Mouse (Mus musculus): ENCODE measurements at regions not wholly inside any gene's neighbourhood (a gene's known extent, or its start where the extent isn't known, plus 50 kb on each side); places are given as distances from the start of the nearest gene placed in this dataset. TPM values are rescaled to one million over a fixed set of nuclear protein-coding genes. Genes with fewer than 3 reads are reported as not detected.

DNA sequence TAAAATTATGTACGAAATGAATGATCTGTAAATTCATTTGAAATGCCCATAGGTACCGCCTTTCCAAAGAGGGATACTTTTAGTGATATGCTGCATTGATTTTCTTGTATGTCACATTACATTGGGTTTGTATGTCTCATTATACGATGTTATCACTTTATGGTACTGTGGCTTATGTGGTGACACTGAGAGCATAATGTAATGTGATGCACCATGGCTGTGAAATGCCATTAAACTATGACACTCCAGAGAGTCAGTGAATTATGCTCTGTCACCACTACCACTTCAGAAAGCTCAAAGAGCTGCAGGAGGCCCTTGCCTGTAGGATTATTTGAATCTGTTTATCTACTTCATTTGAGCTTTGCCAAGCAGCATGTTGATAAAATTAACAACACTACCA lies 695.4 kb upstream of the Slc10a2 start:
- Histone ChIP-seq H3K27me3 (ENCODE audit: insufficient read depth, low read length) (no peaks in the 10 kb centered on the region), H3K4me3 (ENCODE audit: low read depth, low read length) (no peak overlapping the region), H3K9me3 (ENCODE audit: low read depth, low read length) (no peaks in the 10 kb centered on the region), H3K27ac (ENCODE audit: low read depth) (no peak overlapping the region), H3K9ac (no peak overlapping the region), H3K4me2 (no peak overlapping the region), H3K4me1 (ENCODE audit: insufficient read depth) (no peaks in the 10 kb centered on the region), H3K36me3 (ENCODE audit: insufficient read depth) (no peaks in the 10 kb centered on the region)
- 77% methylated on average over 3 of the region's 3 CpGs for WGBS
- no peak for ATAC-seq (ENCODE audit: insufficient read depth)
- no peak for DNase-seq
- no peak for TF ChIP-seq CTCF (IDR thresholded peaks at IDR 0.05; ENCODE audit: low read depth)

DNA sequence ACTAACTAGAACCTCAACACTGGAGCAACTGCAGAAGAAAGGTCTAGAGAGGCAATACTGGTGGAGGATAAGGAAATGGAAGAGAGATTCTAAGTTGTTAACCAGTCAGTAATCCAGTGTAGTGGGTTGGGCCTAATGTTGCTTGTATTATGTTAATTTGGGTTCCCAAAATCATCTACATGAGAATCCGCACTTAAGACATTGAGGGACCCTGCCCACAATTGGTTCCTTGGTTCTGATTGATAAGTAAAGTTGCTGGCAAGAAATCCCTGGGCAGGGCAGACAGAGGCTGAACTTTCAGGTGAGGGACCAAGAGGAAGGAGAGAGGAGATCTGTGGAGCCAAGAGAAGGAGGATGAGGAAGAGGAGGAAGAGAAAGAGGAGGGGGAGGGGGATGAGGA lies 651.2 kb upstream of the Slc10a2 start:
- ATAC-seq (ENCODE audit: insufficient read depth) (no peak), DNase-seq (no peak)
- Histone ChIP-seq H3K9me3 (ENCODE audit: low read depth, low read length) (no peaks in the 10 kb centered on the region), H3K9ac (no peak overlapping the region), H3K4me2 (no peak overlapping the region), H3K4me3 (ENCODE audit: low read depth, low read length) (no peak overlapping the region), H3K36me3 (ENCODE audit: insufficient read depth) (no peaks in the 10 kb centered on the region), H3K27ac (ENCODE audit: low read depth) (no peak overlapping the region), H3K27me3 (ENCODE audit: insufficient read depth, low read length) (no peaks in the 10 kb centered on the region), H3K4me1 (ENCODE audit: insufficient read depth) (no peaks in the 10 kb centered on the region)
- 94% methylated on average over 1 of the region's 1 CpGs for WGBS
- TF ChIP-seq CTCF (IDR thresholded peaks at IDR 0.05; ENCODE audit: low read depth): no peak

GRCm38 (mm10) chr8:5739503-5739902 lies 634.4 kb upstream of the Slc10a2 start:
- H3K9me3 ChIP-seq (ENCODE audit: low read depth, low read length): no peaks in the 10 kb centered on the region
- H3K36me3 ChIP-seq (ENCODE audit: insufficient read depth): no peaks in the 10 kb centered on the region
- H3K9ac ChIP-seq: no peak overlapping the region
- no peak overlapping the region for H3K27ac ChIP-seq (ENCODE audit: low read depth)
- DNase-seq (peak; percentile 9), ATAC-seq (ENCODE audit: insufficient read depth) (peak; percentile 60; the same call in 1 of the 2 replicates)
- no peaks in the 10 kb centered on the region for H3K4me1 ChIP-seq (ENCODE audit: insufficient read depth)
- 60% methylated on average over 2 of the region's 2 CpGs for WGBS
- no peak overlapping the region for H3K4me2 ChIP-seq
- no peaks in the 10 kb centered on the region for H3K27me3 ChIP-seq (ENCODE audit: insufficient read depth, low read length)
- peak; percentile 38; the same call in 1 of the 2 replicates for TF ChIP-seq CTCF (IDR thresholded peaks at IDR 0.05; ENCODE audit: low read depth)
- H3K4me3 ChIP-seq (ENCODE audit: low read depth, low read length): no peak overlapping the region

- Histone ChIP-seq H3K4me3 (ENCODE audit: low read depth, low read length) (no peak overlapping the region), H3K27ac (ENCODE audit: low read depth) (no peak overlapping the region), H3K9me3 (ENCODE audit: low read depth, low read length) (no peaks in the 10 kb centered on the region), H3K27me3 (ENCODE audit: insufficient read depth, low read length) (no peaks in the 10 kb centered on the region), H3K4me1 (ENCODE audit: insufficient read depth) (no peaks in the 10 kb centered on the region), H3K9ac (no peak overlapping the region), H3K4me2 (no peak overlapping the region), H3K36me3 (ENCODE audit: insufficient read depth) (no peaks in the 10 kb centered on the region)
- no peak for TF ChIP-seq CTCF (IDR thresholded peaks at IDR 0.05; ENCODE audit: low read depth)
- DNase-seq (no peak), ATAC-seq (ENCODE audit: insufficient read depth) (no peak)
- WGBS: 63% methylated on average over 2 of the region's 2 CpGs
Observed at GRCm38 (mm10) chr8:5727416-5727815, 622.3 kb upstream of the Slc10a2 start.

- Histone ChIP-seq H3K4me3 (ENCODE audit: low read depth, low read length) (no peak overlapping the region), H3K9ac (no peak overlapping the region), H3K27ac (ENCODE audit: low read depth) (no peak overlapping the region), H3K36me3 (ENCODE audit: insufficient read depth) (no peaks in the 10 kb centered on the region), H3K9me3 (ENCODE audit: low read depth, low read length) (no peaks in the 10 kb centered on the region), H3K27me3 (ENCODE audit: insufficient read depth, low read length) (no peaks in the 10 kb centered on the region), H3K4me2 (no peak overlapping the region), H3K4me1 (ENCODE audit: insufficient read depth) (no peaks in the 10 kb centered on the region)
- DNase-seq (peak; percentile 11), ATAC-seq (ENCODE audit: insufficient read depth) (no peak)
- no peak for TF ChIP-seq CTCF (IDR thresholded peaks at IDR 0.05; ENCODE audit: low read depth)
Observed at GRCm38 (mm10) chr8:5687999-5688398, 582.8 kb upstream of the Slc10a2 start.

DNA sequence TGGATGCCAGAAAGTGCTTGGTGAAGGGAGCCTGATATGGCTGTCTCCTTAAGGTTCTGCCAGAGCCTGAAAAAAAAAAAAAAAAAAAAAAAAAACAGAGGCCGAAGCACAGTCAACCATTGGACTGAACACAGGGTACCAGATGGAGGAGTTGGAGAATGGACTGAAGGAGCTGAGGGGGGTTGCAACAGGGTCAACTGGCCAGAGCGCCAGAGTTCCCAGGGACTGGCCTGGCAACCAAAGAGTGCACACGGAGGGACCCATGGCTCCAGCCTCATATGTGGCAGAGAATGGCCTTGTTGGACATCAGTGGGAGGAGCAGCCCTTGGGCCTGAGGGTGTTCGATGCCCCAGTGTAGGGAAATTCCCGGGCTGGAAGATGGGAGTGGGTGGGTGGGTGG lies 569.8 kb upstream of the Slc10a2 start:
- H3K9ac ChIP-seq: no peak overlapping the region
- no peak for TF ChIP-seq CTCF (IDR thresholded peaks at IDR 0.05; ENCODE audit: low read depth)
- no peak overlapping the region for H3K4me2 ChIP-seq
- no peak overlapping the region for H3K27ac ChIP-seq (ENCODE audit: low read depth)
- no peak overlapping the region for H3K4me3 ChIP-seq (ENCODE audit: low read depth, low read length)
- H3K36me3 ChIP-seq (ENCODE audit: insufficient read depth): no peaks in the 10 kb centered on the region
- WGBS: 82% methylated on average over 5 of the region's 5 CpGs
- DNase-seq (no peak), ATAC-seq (ENCODE audit: insufficient read depth) (no peak)
- H3K9me3 ChIP-seq (ENCODE audit: low read depth, low read length): no peaks in the 10 kb centered on the region
- H3K4me1 ChIP-seq (ENCODE audit: insufficient read depth): no peaks in the 10 kb centered on the region
- H3K27me3 ChIP-seq (ENCODE audit: insufficient read depth, low read length): no peaks in the 10 kb centered on the region

Small RNA genes lying in the stretch of these regions (microRNA-seq; reads per million reads assigned to microRNA genes)
- gene Gm22565 (ENCODE audit: borderline number of aligned reads): not detected
